Mouse (Mus musculus) neutrophil, adult 5-6 weeks (primary cell): ENCODE results near the gene Arid2. TPM values are rescaled to one million over a fixed set of nuclear protein-coding genes. Genes with fewer than 3 reads are reported as not detected.
"Not testable (repeated sequence)": the region's sequence is repeated elsewhere in the genome, so short reads cannot be mapped to it uniquely, and the experiment has no call there.

ENCODE experiments used
- ATAC-seq: fragments of 151-379, 151-347 bp; 2 replicates; pipeline ENCODE4 v1.8.0; 2017; ENCODE audit warnings: mild to moderate bottlenecking, moderate TSS enrichment; ENCODE audit not compliant: insufficient number of reproducible peaks, poor library complexity, low FRiP score, severe bottlenecking; ENCODE audit errors: extremely low read depth
- total RNA-seq: library from RNA; stranded (forward); fragments of 200-1000 nt; gene quantifications from 2 replicates; pipeline ENCODE4 v1.2.3, GENCODE M21; 2017

The Arid2 gene
- total RNA-seq, 1 experiment from 2014 or later, result 54.1 TPM

GRCm38 (mm10) chr15:96392878-96393277 is 105.6 kb downstream of the Arid2 start:
- ATAC-seq, result no peak

GRCm38 (mm10) chr15:96395071-96395470 is 107.8 kb downstream of the Arid2 start:
- no peak for ATAC-seq

GRCm38 (mm10) chr15:96396641-96397344 is 109.5 kb downstream of the Arid2 start:
- ATAC-seq, result no peak

GRCm38 (mm10) chr15:96398333-96398732 is 111.0 kb downstream of the Arid2 start:
- no peak for ATAC-seq

GRCm38 (mm10) chr15:96405548-96405947 is 118.2 kb downstream of the Arid2 start:
- no peak for ATAC-seq

- ATAC-seq, result no peak
Observed at GRCm38 (mm10) chr15:96406253-96406652, 118.9 kb downstream of the Arid2 start.

GRCm38 (mm10) chr15:96407151-96407550 is 119.8 kb downstream of the Arid2 start:
- ATAC-seq, result no peak

GRCm38 (mm10) chr15:96408717-96409121 is 121.4 kb downstream of the Arid2 start:
- ATAC-seq, result no peak

- ATAC-seq, result no peak
Observed at GRCm38 (mm10) chr15:96418161-96418560, 130.8 kb downstream of the Arid2 start.

GRCm38 (mm10) chr15:96419920-96420319 is 132.6 kb downstream of the Arid2 start:
- ATAC-seq, result no peak

GRCm38 (mm10) chr15:96434202-96434601 is 146.9 kb downstream of the Arid2 start:
- no peak for ATAC-seq

GRCm38 (mm10) chr15:96441480-96441879 is 154.2 kb downstream of the Arid2 start:
- not testable (repeated sequence) for ATAC-seq

GRCm38 (mm10) chr15:96446785-96447184 is 159.5 kb downstream of the Arid2 start:
- ATAC-seq, result no peak

- no peak for ATAC-seq
Observed at GRCm38 (mm10) chr15:96448656-96449299, 161.5 kb downstream of the Arid2 start.

GRCm38 (mm10) chr15:96453346-96453745 is 166.0 kb downstream of the Arid2 start:
- ATAC-seq, result no peak

Other genes with a start within 250 kb of the Arid2 start
- 194 and 196 TPM in 2 replicates for gene Scaf11, start 173.3 kb downstream of the Arid2 start, total RNA-seq